Mouse (Mus musculus) heart, embryonic 16.5 days (tissue): ENCODE measurements around the gene Trdmt1. TPM values are rescaled to one million over a fixed set of nuclear protein-coding genes. Genes with fewer than 3 reads are reported as not detected.

Source experiments
- ATAC-seq: fragments of 200-750 bp; cut with Nextera tagmentation; replicated peaks from 2 replicates; pipeline ENCODE4 v1.8.0; 2017; ENCODE audit warnings: moderate number of reproducible peaks; ENCODE audit not compliant: insufficient read depth, low FRiP score; ENCODE audit errors: extremely low read depth
- H3K27ac ChIP-seq: fragments of 300-500 bp; sonication (generic); 2 replicates; pipeline ENCODE4 v1.5.1; 2014; ENCODE audit warnings: mild to moderate bottlenecking, low read length, control low read depth, moderate library complexity
- H3K27me3 ChIP-seq: fragments of 300-500 bp; sonication (generic); 2 replicates; pipeline ENCODE4 v1.6.1; 2014; ENCODE audit warnings: low read length, mixed read lengths; ENCODE audit not compliant: control insufficient read depth, insufficient read depth
- H3K36me3 ChIP-seq: fragments of 300-500 bp; sonication (generic); 2 replicates; pipeline ENCODE4 v1.6.1; 2014; ENCODE audit not compliant: control insufficient read depth, insufficient read depth
- H3K4me1 ChIP-seq: fragments of 300-500 bp; sonication (generic); 2 replicates; pipeline ENCODE4 v1.6.1; 2014; ENCODE audit warnings: low read length, mixed read lengths; ENCODE audit not compliant: control insufficient read depth, insufficient read depth
- H3K4me2 ChIP-seq: fragments of 300-500 bp; sonication (generic); 2 replicates; pipeline ENCODE4 v1.6.1; 2014; ENCODE audit warnings: low read depth, mild to moderate bottlenecking, control low read depth, low read length
- H3K4me3 ChIP-seq: fragments of 300-500 bp; sonication (generic); 2 replicates; pipeline ENCODE4 v1.5.1; 2014; ENCODE audit warnings: mild to moderate bottlenecking, control low read depth, low read length
- H3K9ac ChIP-seq: fragments of 300-500 bp; sonication (generic); 2 replicates; pipeline ENCODE4 v1.6.1; 2014; ENCODE audit warnings: low read length, control low read depth
- H3K9me3 ChIP-seq: fragments of 300-500 bp; sonication (generic); replicated peaks from 2 replicates; pipeline ENCODE4 v1.6.1; 2016; ENCODE audit warnings: low read length; ENCODE audit not compliant: control insufficient read depth
- WGBS: fragments of 180-500 bp; shearing (Covaris S2); extraction: QIAGEN DNeasy Blood & Tissue Kit; methylation state at CpG from one replicate; pipeline ENCODE4 v1.1.7; 2014; 5-methylcytosine and 5-hydroxymethylcytosine counted together
- polyA plus RNA-seq: library from polyadenylated mRNA; unstranded; fragments of >200 nt; fragmentation: Nextera tagmentation; extraction: Ambion mirVana; gene quantifications from 2 replicates; pipeline ENCODE4 v1.2.1, GENCODE M21; 2015

The Trdmt1 gene
- polyA plus RNA-seq, 1 experiment from 2014 or later: 11.2 TPM

GRCm38 (mm10) chr2:13539860-13540259, 4.6 kb downstream of the Trdmt1 start:
- ATAC-seq: no peak
- H3K36me3 ChIP-seq: no peaks in the 10 kb centered on the region
- no peak overlapping the region for H3K27ac ChIP-seq
- no peaks in the 10 kb centered on the region for H3K27me3 ChIP-seq
- WGBS: 71% methylated on average over 1 of the region's 1 CpGs
- H3K4me2 ChIP-seq: no peak overlapping the region
- no peak overlapping the region for H3K4me3 ChIP-seq
- H3K4me1 ChIP-seq: peaks cover 6% of the 10 kb centered on the region; the same call in 1 of the 2 replicates
- H3K9ac ChIP-seq: no peak overlapping the region
- no peaks in the 10 kb centered on the region for H3K9me3 ChIP-seq

- H3K4me3 ChIP-seq: no peak overlapping the region
- H3K4me1 ChIP-seq: peaks cover 7% of the 10 kb centered on the region; the same call in 1 of the 2 replicates
- H3K27ac ChIP-seq: no peak overlapping the region
- H3K36me3 ChIP-seq: no peaks in the 10 kb centered on the region
- no peak overlapping the region for H3K9ac ChIP-seq
- no peaks in the 10 kb centered on the region for H3K9me3 ChIP-seq
- no peaks in the 10 kb centered on the region for H3K27me3 ChIP-seq
- no peak for ATAC-seq
- WGBS: 55% methylated on average over 6 of the region's 6 CpGs
- no peak overlapping the region for H3K4me2 ChIP-seq
Observed at GRCm38 (mm10) chr2:13538704-13539377, 5.6 kb downstream of the Trdmt1 start.

- no peaks in the 10 kb centered on the region for H3K27me3 ChIP-seq
- no peak for ATAC-seq
- 79% methylated on average over 2 of the region's 2 CpGs for WGBS
- no peak overlapping the region for H3K4me3 ChIP-seq
- H3K9me3 ChIP-seq: no peaks in the 10 kb centered on the region
- H3K4me2 ChIP-seq: no peak overlapping the region
- no peak overlapping the region for H3K27ac ChIP-seq
- peaks cover 4% of the 10 kb centered on the region; the same call in 1 of the 2 replicates for H3K4me1 ChIP-seq
- H3K36me3 ChIP-seq: no peaks in the 10 kb centered on the region
- H3K9ac ChIP-seq: no peak overlapping the region
Observed at GRCm38 (mm10) chr2:13538258-13538657, 6.2 kb downstream of the Trdmt1 start.

- WGBS: 20% methylated on average over 2 of the region's 2 CpGs
- Histone ChIP-seq H3K36me3 (no peaks in the 10 kb centered on the region), H3K4me1 (0 out of 2 replicates have a peak, but pooled peaks cover 2% of the 10 kb centered on the region), H3K4me3 (no peak overlapping the region), H3K9me3 (no peaks in the 10 kb centered on the region), H3K27ac (no peak overlapping the region), H3K9ac (no peak overlapping the region), H3K27me3 (no peaks in the 10 kb centered on the region), H3K4me2 (no peak overlapping the region)
- no peak for ATAC-seq
Observed at GRCm38 (mm10) chr2:13537733-13538132, 6.7 kb downstream of the Trdmt1 start.

- Histone ChIP-seq H3K4me3 (no peak overlapping the region), H3K36me3 (no peaks in the 10 kb centered on the region), H3K4me1 (0 out of 2 replicates have a peak, but pooled peaks cover 2% of the 10 kb centered on the region), H3K9ac (no peak overlapping the region), H3K27me3 (no peaks in the 10 kb centered on the region), H3K9me3 (no peaks in the 10 kb centered on the region), H3K27ac (no peak overlapping the region), H3K4me2 (no peak overlapping the region)
- no peak for ATAC-seq
Observed at GRCm38 (mm10) chr2:13536747-13537146, 7.7 kb downstream of the Trdmt1 start.

- no peak overlapping the region for H3K9ac ChIP-seq
- H3K4me3 ChIP-seq: no peak overlapping the region
- H3K4me2 ChIP-seq: no peak overlapping the region
- no peak overlapping the region for H3K27ac ChIP-seq
- ATAC-seq: no peak
- H3K9me3 ChIP-seq: no peaks in the 10 kb centered on the region
- no peaks in the 10 kb centered on the region for H3K36me3 ChIP-seq
- no peaks in the 10 kb centered on the region for H3K27me3 ChIP-seq
- WGBS: 54% methylated on average over 6 of the region's 6 CpGs
- 0 out of 2 replicates have a peak, but pooled peaks cover 10% of the 10 kb centered on the region for H3K4me1 ChIP-seq
Observed at GRCm38 (mm10) chr2:13530639-13531038, 13.8 kb downstream of the Trdmt1 start.

- ATAC-seq: no peak
- H3K9me3 ChIP-seq: no peaks in the 10 kb centered on the region
- H3K9ac ChIP-seq: no peak overlapping the region
- no peaks in the 10 kb centered on the region for H3K36me3 ChIP-seq
- H3K27ac ChIP-seq: no peak overlapping the region
- H3K4me1 ChIP-seq: 0 out of 2 replicates have a peak, but pooled peaks cover 8% of the 10 kb centered on the region
- H3K4me3 ChIP-seq: no peak overlapping the region
- H3K4me2 ChIP-seq: no peak overlapping the region
- WGBS: 87% methylated on average over 3 of the region's 3 CpGs
- no peaks in the 10 kb centered on the region for H3K27me3 ChIP-seq
Observed at GRCm38 (mm10) chr2:13529253-13529933, 15.1 kb downstream of the Trdmt1 start.

GRCm38 (mm10) chr2:13527531-13527930, 16.9 kb downstream of the Trdmt1 start:
- no peak overlapping the region for H3K4me3 ChIP-seq
- H3K4me1 ChIP-seq: 0 out of 2 replicates have a peak, but pooled peaks cover 13% of the 10 kb centered on the region
- no peak overlapping the region for H3K4me2 ChIP-seq
- no peak overlapping the region for H3K9ac ChIP-seq
- no peaks in the 10 kb centered on the region for H3K9me3 ChIP-seq
- 0 out of 2 replicates have a peak overlapping the region, but pooled peaks have one; percentile 1 for H3K27ac ChIP-seq
- 46% methylated on average over 4 of the region's 4 CpGs for WGBS
- ATAC-seq: no peak
- H3K27me3 ChIP-seq: no peaks in the 10 kb centered on the region
- no peaks in the 10 kb centered on the region for H3K36me3 ChIP-seq

GRCm38 (mm10) chr2:13527125-13527524, 17.3 kb downstream of the Trdmt1 start:
- Histone ChIP-seq H3K36me3 (no peaks in the 10 kb centered on the region), H3K9ac (no peak overlapping the region), H3K27ac (0 out of 2 replicates have a peak overlapping the region, but pooled peaks have one; percentile 1), H3K9me3 (no peaks in the 10 kb centered on the region), H3K4me3 (no peak overlapping the region), H3K4me1 (peaks cover 15% of the 10 kb centered on the region; the same call in 1 of the 2 replicates), H3K27me3 (no peaks in the 10 kb centered on the region), H3K4me2 (no peak overlapping the region)
- 48% methylated on average over 2 of the region's 2 CpGs for WGBS
- no peak for ATAC-seq
